Mouse (Mus musculus) v-Abl transformed pro-B cells (cell line): Measurements from ENCODE around the gene Klhdc2.

Source experiments
- in situ Hi-C, 2 experiments: fragments of 400-800 bp; cut with MboI; formaldehyde crosslinking; loops; one replicate each; pipeline ENCODE4 v1.15.1; 2025; ENCODE audit not compliant: unreplicated experiment in 2 of 2

Klhdc2 gene

DNA sequence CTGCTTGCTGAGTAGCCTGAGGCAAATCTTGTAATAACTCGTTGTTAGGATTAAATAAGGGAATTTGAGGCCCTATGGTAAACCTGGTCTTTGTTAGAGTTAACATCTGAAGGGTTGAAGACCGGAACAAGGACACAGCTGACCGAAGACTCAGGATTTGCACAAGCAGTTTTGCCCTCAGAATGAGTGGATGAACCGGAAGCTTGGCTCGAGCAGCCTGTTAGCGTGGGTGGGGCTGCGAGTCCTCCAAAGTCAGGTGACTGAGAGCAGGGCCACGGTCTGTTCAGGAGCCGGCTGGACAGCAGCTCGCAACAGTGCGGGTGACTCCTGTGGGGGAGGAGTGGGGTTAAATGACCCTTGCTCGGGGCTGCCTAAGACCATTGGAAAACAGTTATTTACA, 2.8 kb downstream of the Klhdc2 start:
- in situ Hi-C loops = loop anchor here (5.0 kb wide), 3 partner anchors 57 to 87 kb away; partner anchors contain the start of genes Klhdc1 (in 1 of the 2) and Pole2 (in 1 of the 2)

DNA sequence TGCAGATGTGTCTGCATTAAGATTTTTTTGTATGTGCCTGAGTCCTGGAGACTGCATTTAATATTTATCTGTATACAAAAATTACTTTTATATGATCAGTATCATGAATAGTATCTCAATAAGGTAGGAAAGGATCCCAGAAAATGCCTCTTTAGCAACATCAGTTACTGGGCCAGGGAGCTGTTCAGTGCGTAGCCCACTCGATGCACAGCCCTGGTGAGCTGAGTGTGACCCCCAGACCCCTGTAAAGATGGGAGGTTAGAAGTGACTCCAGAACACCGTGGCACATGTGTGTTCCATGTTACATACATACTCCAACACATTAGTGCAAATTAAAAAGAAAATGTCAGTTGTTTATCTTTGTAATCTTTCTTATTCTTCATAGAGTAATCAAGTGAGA, 3.4 kb downstream of the Klhdc2 start:
- in situ Hi-C loops = loop anchor here (5.0 kb wide), 3 partner anchors 58 to 88 kb away; partner anchors contain the start of genes Klhdc1 (in 1 of the 2) and Pole2 (in 1 of the 2)

DNA sequence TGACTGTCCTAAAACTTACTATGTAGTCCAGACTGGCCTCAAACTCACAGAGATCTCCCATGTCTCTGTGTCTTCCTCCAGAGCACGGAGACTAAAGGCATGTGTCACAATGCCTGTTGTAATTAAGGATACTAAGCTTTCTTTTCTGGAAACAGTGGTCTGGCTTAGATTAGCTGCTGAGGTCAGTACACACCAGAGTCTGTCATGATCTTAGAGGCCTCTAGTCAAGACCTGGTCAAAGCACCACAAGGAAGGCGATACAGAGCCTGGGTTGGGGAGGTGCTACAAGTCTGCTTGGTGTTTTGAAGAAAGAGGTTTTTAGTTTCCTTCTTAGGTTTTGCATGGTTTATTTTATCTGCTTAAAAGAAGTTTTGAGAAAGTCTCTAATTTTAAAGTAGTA, 3.9 kb downstream of the Klhdc2 start:
- in situ Hi-C loops = no loop called here

DNA sequence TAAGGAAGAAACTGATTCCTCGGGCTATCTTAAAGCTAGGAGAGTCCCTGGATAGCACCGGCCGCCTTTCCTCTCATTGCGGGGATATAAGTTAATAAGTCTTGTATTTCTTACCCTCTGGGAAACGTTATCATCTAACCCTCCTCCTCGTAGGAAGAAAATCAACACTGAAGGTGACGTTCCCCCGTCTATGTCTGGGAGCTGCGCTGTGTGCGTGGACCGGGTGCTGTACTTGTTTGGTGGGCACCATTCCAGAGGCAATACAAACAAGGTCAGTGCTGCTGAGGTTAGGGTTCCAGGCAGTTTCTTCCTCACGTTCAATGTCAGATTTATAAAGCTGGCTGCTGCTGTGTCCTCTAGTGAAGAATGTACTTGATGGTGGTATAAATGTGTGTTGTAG, 5.7 kb downstream of the Klhdc2 start:
- in situ Hi-C loops = no loop called here

DNA sequence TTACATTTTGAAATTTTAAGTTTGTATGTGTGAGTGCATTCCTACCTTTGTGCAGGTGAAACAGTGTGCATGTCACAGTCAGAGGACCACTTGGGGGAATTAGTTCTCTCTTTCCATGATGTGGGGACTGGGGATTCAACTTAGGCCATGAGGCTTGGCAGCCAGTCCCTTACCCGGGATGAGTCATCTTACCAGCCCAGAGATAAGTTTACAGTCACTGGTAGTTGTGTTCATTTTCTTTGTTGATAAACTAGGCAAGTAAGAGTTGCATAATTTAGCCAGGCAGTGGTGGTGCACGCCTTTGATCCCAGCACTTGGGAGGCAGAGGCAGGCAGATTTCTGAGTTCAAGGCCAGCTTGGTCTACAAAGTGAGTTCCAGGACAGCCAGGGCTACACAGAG, 7.6 kb downstream of the Klhdc2 start:
- in situ Hi-C loops = no loop called here

DNA sequence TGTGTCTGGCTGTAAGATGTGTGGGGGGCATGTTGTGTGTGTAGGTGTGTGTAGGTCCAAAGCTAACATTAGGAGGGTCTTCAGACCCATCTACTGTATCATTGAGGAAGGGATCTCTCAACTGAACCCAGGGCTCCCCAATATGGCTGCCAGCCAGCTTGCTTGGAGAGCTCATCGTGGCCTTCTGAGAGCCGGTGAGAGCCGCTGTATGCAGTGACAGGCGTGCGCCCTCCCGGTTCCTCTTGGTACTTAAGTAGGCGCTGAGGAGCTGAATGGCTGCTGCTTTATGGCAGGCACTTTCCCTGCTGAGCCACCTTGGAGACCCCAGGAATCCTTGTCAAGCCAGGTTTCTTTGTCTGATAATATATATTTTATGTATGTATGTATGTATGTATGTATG, 9.9 kb downstream of the Klhdc2 start:
- in situ Hi-C loops = no loop called here

DNA sequence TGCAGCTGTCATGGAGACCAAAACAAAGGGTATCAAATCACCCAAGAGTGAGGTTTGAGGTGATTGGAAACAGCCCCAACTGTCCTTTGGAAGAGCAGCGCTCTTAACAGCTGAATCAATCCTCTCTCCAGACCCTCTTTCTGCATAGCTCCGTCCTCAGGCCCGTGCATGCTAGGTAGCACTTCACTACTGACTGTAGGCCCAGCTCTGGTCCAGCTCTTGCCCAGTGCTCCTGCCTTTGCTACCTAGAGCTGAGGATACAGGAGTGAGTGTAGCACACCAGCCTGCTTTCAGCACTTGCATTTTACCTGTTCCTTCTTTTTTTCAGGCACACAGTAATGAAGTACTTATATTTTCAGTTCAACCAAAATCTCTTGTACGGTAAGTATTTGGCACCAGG, 13.2 kb downstream of the Klhdc2 start:
- in situ Hi-C loops = no loop called here

DNA sequence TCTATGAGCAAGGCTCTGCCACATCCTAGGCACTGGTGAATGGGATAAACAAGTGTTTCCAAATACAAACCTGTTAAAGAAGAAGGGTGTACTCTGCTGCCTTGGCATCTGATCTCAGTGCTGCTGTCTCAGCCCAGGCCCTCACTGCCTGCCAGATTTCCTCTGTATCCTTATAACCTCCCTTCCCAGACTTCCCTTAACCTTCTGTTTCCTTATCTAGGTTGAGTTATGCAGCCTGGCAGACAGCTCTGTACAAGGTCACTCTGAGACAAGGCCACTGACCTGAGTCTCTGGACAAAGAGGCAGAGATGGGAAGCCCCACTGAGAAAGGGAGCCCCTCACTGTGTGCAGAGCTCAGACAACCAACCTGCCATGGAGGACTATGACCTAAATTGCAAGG, 21.9 kb downstream of the Klhdc2 start:
- in situ Hi-C loops = no loop called here

DNA sequence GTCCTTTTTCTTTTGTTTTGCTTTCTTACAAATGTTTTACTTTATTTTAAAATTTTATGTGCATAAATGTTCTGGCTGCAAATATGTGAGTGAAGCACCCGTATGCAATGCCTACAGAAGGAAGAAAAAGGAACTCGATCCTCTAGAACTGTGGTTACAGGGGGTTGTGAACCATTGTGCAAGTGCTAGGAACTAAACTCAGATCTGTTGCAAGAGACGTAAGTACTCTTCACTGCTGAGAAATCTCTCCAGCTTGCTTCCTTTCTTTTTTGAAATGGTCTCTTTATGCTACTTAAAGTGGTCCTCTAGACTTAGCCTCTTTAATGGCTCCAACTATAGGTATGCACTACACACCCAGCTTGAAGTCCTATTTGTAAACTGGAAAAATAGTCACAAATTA, 34.7 kb downstream of the Klhdc2 start:
- in situ Hi-C loops = loop anchor here (25.0 kb wide), 3 partner anchors 1131 to 1806 kb away; partner anchors contain the start of genes Tmx1 (in 2 of the 2), 2700049A03Rik (in 1 of the 2), Psma3 (in 1 of the 2) and Timm9 (in 1 of the 2)

DNA sequence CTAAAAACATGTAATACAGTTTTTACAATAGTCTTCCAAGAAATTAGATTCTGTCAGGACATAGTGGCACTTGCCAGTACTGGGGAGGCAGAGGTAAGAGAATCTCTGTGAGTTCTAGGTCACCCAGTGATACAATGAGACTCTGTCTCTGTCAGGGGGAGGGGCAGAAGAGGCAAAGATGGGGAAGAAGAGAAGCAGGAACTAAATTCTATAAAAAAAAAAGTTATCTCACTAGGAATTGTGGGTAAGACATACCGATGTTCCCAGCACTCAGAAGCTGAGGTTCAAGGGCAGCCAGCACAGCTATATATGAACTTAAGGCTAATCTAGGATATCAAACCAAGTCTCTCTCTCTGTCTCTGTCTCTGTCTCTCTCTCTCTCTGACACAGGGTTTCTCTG, 35.7 kb downstream of the Klhdc2 start:
- in situ Hi-C loops = loop anchor here (25.0 kb wide), 3 partner anchors 1130 to 1805 kb away; partner anchors contain the start of genes Tmx1 (in 2 of the 2), 2700049A03Rik (in 1 of the 2), Psma3 (in 1 of the 2) and Timm9 (in 1 of the 2)

DNA sequence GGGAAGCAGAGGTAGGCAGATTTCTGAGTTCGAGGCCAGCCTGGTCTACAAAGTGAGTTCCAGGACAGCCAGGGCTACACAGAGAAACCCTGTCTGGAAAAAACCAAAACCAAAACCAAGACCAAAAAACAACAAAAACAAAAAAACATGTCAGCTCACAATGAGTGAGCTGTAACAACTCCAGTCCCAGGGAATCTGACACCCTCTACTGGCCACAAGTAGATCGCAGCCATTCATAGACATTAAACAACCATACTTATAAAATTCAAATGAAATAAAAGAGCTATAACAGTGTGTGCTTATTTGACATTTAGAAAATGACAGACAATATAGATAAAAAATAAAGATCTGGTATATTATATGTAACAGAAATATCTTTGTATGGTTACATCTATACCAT, 37.1 kb downstream of the Klhdc2 start:
- in situ Hi-C loops = loop anchor here (25.0 kb wide), 3 partner anchors 1129 to 1804 kb away; partner anchors contain the start of genes Tmx1 (in 2 of the 2), 2700049A03Rik (in 1 of the 2), Psma3 (in 1 of the 2) and Timm9 (in 1 of the 2)

DNA sequence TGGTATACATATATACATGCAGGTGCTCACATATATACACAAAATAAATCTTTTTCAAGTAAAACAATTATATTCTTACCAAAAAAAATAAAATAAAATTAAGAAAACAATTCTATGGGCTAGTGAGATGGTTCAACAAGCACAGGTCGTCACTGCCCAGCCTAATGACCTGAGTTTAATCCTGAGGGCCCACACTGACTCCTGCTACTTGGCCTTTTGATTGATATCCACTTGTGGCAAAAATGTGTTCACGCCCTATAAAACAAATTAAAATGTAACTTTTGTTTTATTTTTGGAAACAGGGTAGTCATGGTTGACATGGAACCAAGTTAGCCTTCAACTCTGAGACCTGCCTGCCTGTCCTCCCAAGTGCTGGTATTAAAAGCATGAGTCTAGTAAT, 53.4 kb downstream of the Klhdc2 start:
- in situ Hi-C loops = loop anchor here (10.0 to 25.0 kb wide), 6 partner anchors 345 to 1787 kb away; partner anchors contain the start of genes Atl1 (in 2 of the 2), Map4k5 (in 2 of the 2), Tmx1 (in 2 of the 2) and 2700049A03Rik (in 1 of the 2)

DNA sequence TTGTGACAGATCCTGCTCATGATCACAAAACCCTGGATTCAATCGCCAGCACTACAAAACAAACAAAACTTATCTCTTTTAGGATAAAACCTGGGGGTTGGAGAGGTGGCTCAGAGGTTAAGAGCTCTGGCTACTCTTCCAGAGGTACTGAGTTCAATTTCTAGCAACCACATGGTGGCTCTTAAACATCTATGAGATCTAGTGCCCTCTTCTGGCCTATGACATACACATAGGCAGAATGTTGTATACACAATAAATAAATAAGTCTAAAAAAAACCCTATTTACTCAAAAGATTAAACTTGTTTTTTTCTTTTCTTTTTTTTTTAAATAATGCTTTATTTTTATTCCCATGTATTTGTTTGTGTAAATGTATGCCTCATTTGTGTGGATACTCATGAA, 55.2 kb downstream of the Klhdc2 start:
- in situ Hi-C loops = loop anchor here (10.0 to 25.0 kb wide), 3 partner anchors 343 to 783 kb away; partner anchors contain the start of genes Atl1 (in 2 of the 2) and Map4k5 (in 2 of the 2)

DNA sequence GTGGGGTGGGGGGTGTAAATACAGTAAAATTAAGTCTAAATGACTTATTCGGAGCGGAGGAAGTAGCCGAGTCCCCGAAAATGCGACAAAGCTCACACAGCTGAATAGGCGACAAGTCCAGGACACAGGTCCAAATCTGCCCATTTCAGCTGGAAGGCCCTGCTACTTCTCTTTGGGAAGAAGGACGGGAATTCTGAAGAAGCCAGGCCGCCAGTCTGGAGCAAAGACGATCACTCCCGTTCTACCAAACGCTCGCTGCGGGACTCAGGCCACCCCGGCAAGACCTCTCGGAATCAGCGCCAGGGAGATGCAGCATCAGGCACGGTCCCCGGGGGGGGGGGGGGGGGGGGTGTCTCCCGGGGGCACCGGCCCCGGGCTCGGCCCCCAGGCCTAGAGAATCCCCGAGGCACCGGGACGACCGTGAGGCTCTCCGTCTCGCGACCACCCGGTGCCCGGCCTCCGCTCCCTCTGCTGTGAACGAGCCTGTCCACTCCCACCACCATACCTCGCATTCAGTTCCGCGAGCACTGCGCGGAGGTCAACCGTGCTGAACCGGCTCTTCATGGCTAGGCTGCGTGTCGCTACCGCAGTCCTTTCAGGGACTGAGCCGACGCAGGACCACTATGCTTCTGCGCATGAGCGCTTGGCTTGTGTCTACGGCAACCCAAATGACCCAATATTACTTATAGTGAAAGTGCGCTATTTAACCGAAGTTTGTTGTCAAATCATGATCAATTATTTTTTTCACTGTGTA, 60.2 kb downstream of the Klhdc2 start, which contains the start of gene Nemf:
Gene Nemf (minus strand): TSS at position 620 of the 754 bp plus-strand sequence.
- in situ Hi-C loops = loop anchor here (5.0 to 25.0 kb wide), 5 partner anchors 226 to 778 kb away; partner anchors contain the start of genes Atl1 (in 2 of the 2), Map4k5 (in 2 of the 2) and Vcpkmt (in 1 of the 2)

DNA sequence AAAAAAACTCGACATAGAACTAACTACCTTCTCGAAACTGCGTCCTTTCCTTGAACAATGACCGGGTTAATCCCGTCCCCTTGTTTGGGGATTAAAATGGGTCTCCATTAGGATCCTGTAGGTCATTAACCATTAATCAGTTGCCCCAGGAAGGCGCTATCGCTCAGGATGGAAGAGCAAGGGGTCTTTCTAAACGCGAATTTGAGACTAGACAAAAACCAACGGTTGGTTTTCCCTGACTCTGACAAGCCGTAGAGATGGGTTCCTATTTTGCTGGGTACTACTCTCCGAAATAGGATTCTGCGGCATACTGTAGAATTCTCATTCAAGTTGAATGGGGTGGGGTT, 60.8 kb downstream of the Klhdc2 start:
- in situ Hi-C loops = loop anchor here (5.0 to 25.0 kb wide), 5 partner anchors 225 to 778 kb away; partner anchors contain the start of genes Atl1 (in 2 of the 2), Map4k5 (in 2 of the 2) and Vcpkmt (in 1 of the 2)
